Mouse (Mus musculus) cerebellum, adult 2 months (tissue): ENCODE data around the gene Fkbp7.

Source experiments
- CTCF ChIP-seq: fragments of 200-500 bp; IDR thresholded peaks from 2 replicates; pipeline ENCODE4 v1.5.1; 2011; ENCODE audit warnings: low read depth, mild to moderate bottlenecking, control low read depth, low read length, moderate library complexity, borderline replicate concordance; ENCODE audit not compliant: insufficient read depth
- POLR2A ChIP-seq: fragments of 200-500 bp; IDR thresholded peaks from 2 replicates; pipeline ENCODE4 v1.6.1; 2011; ENCODE audit warnings: low read length, control low read depth, borderline replicate concordance; ENCODE audit not compliant: insufficient read depth

GRCm38 (mm10) chr2:76658551-76658950 lies 14.4 kb downstream of the Fkbp7 start:
- TF ChIP-seq POLR2A (no peak), CTCF (no peak)
